Mouse (Mus musculus): ENCODE measurements around the gene Fgd3. TPM values are rescaled to one million over a fixed set of nuclear protein-coding genes. Genes with fewer than 3 reads are reported as not detected.

The Fgd3 gene
- total RNA-seq, 2 experiments from 2014 or later, result 0.87 to 0.99 TPM

GRCm38 (mm10) chr13:49341831-49342722 lies 22.0 kb upstream of the Fgd3 start:
- intact Hi-C loops (cut with DNase I), result loop anchor here (5.0 kb wide), 1 partner anchor 310 kb away; the partner anchor contains the start of genes Cenpp and Nol8
- no peak for DNase-seq

GRCm38 (mm10) chr13:49341012-49341830 lies 21.1 kb upstream of the Fgd3 start, which contains the start of gene Bicd2:
Bicd2 (plus strand) TSS chr13:49341585.
- peak; percentile 89 to 94 for DNase-seq
- intact Hi-C loops (cut with DNase I), result loop anchor here (5.0 kb wide), 1 partner anchor 311 kb away; the partner anchor contains the start of genes Cenpp and Nol8

- intact Hi-C loops (cut with DNase I), result loop anchor here (2.0 kb wide), 1 partner anchor 42 kb away; no protein-coding TSS in a partner anchor
- DNase-seq, result peak in 1 of 2 experiments; percentile 53
Observed at GRCm38 (mm10) chr13:49338893-49339546, 18.9 kb upstream of the Fgd3 start.

- intact Hi-C loops (cut with DNase I), result no loop called here
- DNase-seq, result no peak
Observed at GRCm38 (mm10) chr13:49335077-49335982, 15.2 kb upstream of the Fgd3 start.

- intact Hi-C loops (cut with DNase I), result no loop called here
- DNase-seq, result no peak
Observed at GRCm38 (mm10) chr13:49333250-49333649, 13.1 kb upstream of the Fgd3 start.

- DNase-seq, result no peak
- intact Hi-C loops (cut with DNase I), result loop anchor here (10.0 kb wide), 1 partner anchor 317 kb away; no protein-coding TSS in a partner anchor
Observed at GRCm38 (mm10) chr13:49328101-49328500, 8.0 kb upstream of the Fgd3 start.

- intact Hi-C loops (cut with DNase I), result loop anchor here (2.0 to 10.0 kb wide), 2 partner anchors 54 to 318 kb away; no protein-coding TSS in a partner anchor
- no peak for DNase-seq
Observed at GRCm38 (mm10) chr13:49326246-49327206, 6.4 kb upstream of the Fgd3 start.

- intact Hi-C loops (cut with DNase I), result loop anchor here (10.0 kb wide), 1 partner anchor 320 kb away; no protein-coding TSS in a partner anchor
- peak; percentile 56 to 71 for DNase-seq
Observed at GRCm38 (mm10) chr13:49324871-49325270, 4.8 kb upstream of the Fgd3 start.

- DNase-seq, result no peak
- intact Hi-C loops (cut with DNase I), result loop anchor here (10.0 kb wide), 1 partner anchor 322 kb away; no protein-coding TSS in a partner anchor
Observed at GRCm38 (mm10) chr13:49322739-49323138, 2.6 kb upstream of the Fgd3 start.

GRCm38 (mm10) chr13:49322169-49322568 lies 2.1 kb upstream of the Fgd3 start:
- intact Hi-C loops (cut with DNase I), result loop anchor here (10.0 kb wide), 1 partner anchor 323 kb away; no protein-coding TSS in a partner anchor
- no peak for DNase-seq

- no peak for DNase-seq
- intact Hi-C loops (cut with DNase I), result loop anchor here (10.0 kb wide), 1 partner anchor 323 kb away; no protein-coding TSS in a partner anchor
Observed at GRCm38 (mm10) chr13:49321452-49321851, 1.3 kb upstream of the Fgd3 start.

GRCm38 (mm10) chr13:49320514-49320913 lies 403 bp upstream of the Fgd3 start:
- DNase-seq, result no peak
- intact Hi-C loops (cut with DNase I), result loop anchor here (10.0 kb wide), 1 partner anchor 324 kb away; no protein-coding TSS in a partner anchor

- no peak for DNase-seq
- intact Hi-C loops (cut with DNase I), result no loop called here
Observed at GRCm38 (mm10) chr13:49317914-49318313, 2.2 kb downstream of the Fgd3 start.

GRCm38 (mm10) chr13:49317508-49317907 lies 2.6 kb downstream of the Fgd3 start:
- no peak for DNase-seq
- intact Hi-C loops (cut with DNase I), result no loop called here

- no peak for DNase-seq
- intact Hi-C loops (cut with DNase I), result no loop called here
Observed at GRCm38 (mm10) chr13:49316386-49317162, 3.5 kb downstream of the Fgd3 start.

GRCm38 (mm10) chr13:49311642-49312041 lies 8.5 kb downstream of the Fgd3 start:
- intact Hi-C loops (cut with DNase I), result no loop called here
- DNase-seq, result no peak

GRCm38 (mm10) chr13:49309501-49309900 lies 10.6 kb downstream of the Fgd3 start:
- no peak for DNase-seq
- intact Hi-C loops (cut with DNase I), result no loop called here

All from gastrocnemius, postnatal 36 days (tissue).